Mouse (Mus musculus) ZHBTc4 (cell line): ENCODE data around the gene Clps.

ENCODE experiments used
- DNase-seq: peaks from one replicate; pipeline ENCODE4 v3.0.0-alpha.2; 2011; ENCODE audit warnings: low read depth, low spot score

Clps gene

DNA sequence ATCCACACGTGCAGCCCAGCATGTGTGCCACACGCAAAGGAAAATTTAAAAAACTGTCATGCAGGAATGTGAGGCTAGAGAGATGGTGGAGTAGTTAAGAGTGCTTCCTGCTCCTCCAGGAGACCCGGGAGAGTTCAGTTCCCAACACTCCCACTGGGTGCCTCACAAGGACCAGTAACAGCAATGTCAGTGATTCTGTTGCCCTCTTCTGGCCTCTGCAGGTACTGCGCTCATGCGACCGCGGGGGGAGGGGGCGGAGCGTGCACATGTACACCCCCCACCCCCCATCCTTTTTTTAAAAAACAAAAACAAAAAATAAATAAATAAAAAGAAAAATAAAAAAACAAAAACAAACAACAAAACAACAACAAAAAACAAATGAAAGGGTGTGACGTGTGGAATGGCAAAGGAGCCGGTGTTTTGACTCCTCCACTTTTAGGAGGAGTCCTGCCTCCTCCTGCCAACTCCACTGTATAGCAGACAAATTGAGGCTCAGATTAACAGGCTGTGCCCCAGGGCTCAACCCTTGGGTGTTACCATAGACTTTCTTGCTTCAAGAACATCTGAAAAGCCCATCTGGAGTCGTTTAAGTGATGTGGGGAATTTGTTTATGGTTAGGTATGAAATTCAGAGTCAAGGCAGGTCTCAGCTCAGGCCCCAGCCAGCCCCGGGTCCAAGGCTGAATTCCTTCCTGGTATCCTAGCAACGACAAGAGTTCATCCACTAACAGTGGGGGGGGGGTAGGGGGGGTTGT, 7.3 kb downstream of the Clps start:
- peak; percentile 93 for DNase-seq

DNA sequence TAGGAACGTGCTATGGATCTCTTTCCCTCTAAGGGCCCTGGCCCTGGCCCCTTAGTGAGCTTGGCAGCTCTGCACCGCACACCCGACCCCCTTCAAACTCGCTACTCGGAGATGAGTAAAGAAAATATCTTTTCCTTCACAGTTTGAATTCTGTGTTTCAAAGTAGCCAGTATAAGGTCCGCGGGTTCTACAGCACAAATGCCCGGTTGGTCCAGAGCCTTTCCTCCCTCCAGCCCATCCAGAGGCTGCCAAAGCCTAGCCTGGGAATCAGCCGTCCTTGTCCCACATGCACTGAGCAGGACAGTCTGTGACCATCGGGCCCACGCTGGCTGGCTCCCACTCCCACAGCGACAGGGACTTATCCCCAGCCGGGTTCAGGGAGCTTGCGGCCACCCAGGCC, 11.5 kb downstream of the Clps start, which contains the start of gene Clpsl2:
Gene Clpsl2 (plus strand): TSS at position 301 of the 400 bp plus-strand sequence.
- DNase-seq = no peak

DNA sequence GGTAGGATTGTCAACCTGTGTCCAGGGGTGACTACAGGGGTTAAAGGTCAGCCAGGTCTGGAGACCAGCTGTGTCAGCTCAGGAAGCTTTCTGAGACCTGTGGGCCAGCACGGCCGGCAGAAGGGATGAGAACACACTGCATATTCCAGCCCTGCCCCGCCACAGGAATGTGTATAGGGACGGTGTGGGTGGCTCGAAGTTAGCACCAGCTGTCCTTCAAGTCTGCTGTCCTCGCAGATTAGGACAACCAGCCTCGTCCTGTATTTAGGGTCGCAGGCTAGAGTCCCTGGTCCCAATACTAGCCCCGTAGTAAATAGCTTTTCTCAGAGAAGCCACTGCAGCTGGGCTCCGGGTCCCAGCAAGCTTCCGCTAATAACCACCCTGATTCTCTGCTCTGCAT, 12.0 kb downstream of the Clps start:
- DNase-seq = no peak

DNA sequence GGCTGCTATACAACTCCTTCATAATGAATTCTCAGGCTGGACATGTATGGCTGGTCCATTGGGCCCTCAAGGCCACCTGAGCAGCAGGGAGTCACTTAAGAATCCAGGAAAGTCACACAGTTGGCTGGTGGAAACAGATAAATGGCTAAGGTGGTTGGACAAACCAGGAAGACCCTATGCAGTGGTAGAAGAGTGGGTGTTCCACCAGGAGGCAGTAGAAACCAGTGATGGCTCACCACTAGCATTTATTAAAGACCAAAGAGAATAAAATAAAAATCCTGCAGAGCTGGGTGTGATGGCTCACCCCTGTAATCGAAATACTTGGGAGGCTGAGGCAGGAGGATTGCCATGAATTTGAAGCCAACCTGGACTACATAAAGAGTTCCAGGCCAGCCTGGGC, 13.6 kb downstream of the Clps start:
- no peak for DNase-seq

DNA sequence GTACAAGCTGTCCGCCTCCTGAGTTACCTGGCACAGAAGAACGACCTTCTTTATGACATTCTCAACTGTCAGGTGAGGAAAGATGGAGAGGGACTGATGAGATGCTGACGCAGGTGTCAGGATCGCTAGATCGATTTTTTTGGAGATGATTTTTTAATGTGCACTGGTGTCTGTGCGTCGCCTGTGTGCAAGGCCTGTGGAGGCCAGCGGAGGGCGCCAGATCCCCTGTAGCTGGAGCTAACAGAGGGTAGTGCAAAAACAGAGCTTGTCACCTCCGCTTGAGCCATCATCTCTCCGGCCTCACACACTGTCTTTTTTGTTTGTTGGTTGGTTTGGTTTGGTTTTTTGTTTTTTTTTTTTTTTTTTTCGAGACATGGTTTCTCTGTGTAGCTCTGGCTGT, 22.7 kb downstream of the Clps start:
- DNase-seq = peak; percentile 85

DNA sequence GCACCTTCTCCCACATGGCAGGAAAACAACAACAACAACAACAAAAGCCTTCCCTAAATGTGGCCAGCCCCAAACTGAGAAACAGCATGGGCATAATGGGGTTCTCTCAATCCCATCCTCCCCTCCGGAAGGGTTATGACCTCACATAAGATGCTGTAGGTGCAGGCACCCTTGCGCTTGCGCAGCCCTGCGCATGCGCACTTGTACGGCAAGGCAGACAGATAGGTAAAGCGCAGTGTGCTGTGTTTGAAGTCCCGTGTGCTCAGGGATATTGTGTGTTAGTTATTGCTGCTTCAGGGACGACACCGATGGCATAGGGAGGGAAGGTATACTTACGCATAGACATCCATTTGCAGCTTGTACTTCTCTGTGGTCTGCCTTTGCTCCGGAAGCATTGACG, 27.2 kb downstream of the Clps start:
- peak; percentile 53 for DNase-seq

DNA sequence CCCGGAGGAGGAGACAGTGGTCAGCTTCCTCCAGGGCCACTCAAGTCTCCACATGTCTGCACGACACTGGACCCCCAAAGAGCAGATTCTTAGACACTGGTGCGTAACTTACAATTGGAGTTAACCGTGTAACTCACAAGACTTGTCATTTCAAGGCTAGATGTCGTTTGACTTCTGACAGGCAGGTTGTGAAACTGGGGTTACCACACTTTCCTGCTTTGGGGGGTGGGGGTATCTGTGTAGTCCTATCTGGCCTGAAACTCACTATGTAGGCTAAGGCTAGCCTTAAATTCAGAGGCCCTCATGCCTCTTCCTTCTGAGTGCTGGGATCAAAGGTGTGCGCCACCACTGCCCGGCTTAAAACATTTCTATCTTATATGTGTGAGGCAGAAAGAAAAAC, 28.0 kb downstream of the Clps start:
- no peak for DNase-seq

DNA sequence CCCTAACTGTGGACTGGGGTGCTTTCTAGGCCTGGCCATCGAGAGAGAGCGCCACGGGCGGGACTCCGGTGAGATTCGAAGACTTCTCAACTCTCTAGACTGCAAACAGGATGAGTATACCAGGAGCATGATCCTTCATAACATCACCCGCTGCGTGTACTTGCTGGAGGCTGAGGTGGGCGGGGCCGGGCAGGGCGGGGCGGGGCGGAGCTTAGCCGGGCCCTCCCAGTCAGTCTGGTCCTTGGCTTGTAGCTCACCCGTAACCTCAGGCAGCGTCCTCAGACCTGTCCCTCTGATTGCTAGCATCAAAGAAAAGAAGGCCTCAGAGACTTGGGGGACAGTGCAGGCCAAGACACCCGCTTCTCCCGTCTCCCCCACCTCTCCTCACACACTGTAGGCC, 28.6 kb downstream of the Clps start:
- DNase-seq = peak; percentile 82

DNA sequence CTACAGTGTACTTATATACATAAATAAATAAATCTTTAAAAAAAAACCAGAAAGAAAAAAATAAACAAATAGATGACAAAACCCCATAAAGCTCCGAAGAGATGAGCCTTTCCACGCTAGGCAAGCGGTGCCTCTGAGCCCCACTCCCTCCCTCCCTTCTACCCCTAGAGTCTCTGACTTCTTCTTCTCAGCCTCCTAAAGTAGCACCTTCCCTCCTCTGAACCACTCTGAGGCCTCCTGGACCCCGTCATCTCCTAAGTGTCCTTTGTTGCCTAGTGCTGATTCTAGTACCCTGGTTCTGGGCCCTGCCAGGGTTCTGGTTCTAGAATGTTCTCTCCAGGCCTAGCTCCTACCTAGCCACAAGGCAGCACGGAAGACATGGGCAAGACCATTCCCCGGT, 30.1 kb downstream of the Clps start, which contains the start of gene Armc12:
Gene Armc12 (plus strand): TSS at position 301 of the 400 bp plus-strand sequence.
- no peak for DNase-seq

DNA sequence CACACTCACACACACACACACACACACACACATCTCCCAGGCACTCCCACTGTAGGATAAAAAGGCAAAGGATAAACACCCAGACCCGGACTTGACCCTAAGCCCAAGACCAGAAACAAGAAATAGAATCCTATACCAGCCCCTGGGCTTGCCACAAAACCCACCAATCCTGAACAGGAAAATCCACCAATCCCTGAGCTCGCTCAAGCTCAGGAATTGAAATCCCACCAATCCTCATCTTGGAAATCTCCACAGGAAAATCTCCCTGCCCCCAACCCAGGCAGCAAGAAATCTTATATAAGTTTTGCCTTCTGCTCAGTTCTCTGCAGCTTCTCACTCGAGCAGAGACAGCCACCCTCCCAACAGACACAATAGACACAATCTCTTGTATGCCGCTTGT, 31.4 kb downstream of the Clps start:
- DNase-seq = peak; percentile 65

DNA sequence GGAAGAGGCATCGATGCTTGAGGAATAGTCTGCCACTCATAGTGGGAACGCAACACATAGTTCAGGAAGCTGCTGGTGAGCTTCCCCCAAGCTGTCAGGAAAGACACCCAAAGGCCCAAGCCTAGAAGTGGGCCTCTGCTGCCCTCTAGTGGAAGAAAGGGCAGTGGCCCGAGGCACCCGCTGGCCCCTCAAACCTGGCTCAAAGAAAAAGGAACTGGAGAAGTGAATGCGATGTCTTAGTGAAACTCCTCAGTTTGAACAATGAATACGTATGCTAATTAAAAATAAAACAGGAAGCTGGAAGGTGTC, 32.6 kb downstream of the Clps start:
- DNase-seq = peak; percentile 83

DNA sequence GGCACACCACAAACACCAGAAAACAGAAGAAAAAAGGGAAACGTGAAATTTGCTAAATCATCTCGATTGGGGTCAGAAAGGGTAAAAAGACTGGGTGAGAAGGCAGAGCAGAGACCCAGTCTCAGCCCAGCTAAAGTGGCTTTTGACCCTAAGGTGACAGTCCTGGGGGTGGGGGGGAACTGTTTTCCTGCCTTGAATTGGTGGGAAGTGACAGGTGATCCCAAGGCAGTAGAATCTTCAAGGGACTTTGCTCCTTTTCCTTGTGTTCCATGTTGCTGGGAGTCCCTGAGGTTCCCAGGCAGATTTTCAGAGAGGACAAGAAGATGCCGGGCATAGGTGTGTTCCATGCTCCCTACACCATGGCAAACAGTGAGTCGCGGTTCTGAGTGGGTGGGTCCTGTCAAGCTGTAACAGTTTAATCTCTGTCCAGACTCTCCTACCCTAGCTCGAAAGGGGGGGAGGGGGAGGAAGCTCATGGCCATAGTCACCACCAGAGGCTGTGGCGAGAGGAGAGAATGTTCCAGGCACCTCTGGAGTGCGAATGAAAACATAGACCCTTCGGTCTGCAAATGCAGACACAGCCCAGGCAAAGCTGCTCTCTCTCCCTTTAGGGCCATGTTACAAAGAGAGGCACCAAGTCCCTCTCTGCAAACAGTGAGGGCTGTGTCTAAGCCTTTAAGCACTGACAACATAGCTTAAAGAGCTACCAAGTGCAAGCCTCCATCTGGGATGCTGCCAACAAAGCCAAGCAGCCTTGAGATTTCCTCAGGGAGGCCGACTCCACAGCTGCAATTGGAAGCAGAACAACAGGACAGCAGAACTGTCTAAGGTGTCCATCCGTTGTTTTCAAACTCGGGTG, 33.2 kb downstream of the Clps start:
- DNase-seq = no peak

DNA sequence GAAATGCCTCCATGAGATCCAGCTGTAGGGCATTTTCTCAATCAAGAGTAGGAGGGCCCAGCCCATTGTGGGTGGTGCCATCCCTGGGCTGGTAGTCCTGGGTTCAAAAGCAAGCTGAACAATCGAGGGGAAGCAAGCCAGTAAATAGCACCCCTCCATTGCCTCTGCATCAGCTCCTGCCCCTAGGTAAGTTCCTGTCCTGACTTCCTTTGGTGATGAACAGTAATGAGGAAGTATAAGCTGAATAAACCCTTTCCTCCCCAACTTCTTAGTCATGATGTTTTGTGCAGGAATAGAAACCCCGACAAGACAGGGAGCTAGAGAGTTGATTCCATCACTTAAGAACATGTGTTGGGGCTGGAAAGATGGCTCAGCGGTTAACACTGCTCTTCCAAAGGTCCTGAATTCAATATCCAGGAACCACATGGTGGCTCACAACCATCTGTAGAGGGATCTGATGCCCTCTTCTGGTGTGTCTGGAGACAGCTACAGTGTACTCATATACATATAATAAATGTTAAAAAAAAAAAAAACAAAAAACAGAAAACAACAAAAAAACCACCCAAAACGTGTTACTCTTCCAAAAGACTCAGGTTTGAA, 35.6 kb downstream of the Clps start:
- no peak for DNase-seq

DNA sequence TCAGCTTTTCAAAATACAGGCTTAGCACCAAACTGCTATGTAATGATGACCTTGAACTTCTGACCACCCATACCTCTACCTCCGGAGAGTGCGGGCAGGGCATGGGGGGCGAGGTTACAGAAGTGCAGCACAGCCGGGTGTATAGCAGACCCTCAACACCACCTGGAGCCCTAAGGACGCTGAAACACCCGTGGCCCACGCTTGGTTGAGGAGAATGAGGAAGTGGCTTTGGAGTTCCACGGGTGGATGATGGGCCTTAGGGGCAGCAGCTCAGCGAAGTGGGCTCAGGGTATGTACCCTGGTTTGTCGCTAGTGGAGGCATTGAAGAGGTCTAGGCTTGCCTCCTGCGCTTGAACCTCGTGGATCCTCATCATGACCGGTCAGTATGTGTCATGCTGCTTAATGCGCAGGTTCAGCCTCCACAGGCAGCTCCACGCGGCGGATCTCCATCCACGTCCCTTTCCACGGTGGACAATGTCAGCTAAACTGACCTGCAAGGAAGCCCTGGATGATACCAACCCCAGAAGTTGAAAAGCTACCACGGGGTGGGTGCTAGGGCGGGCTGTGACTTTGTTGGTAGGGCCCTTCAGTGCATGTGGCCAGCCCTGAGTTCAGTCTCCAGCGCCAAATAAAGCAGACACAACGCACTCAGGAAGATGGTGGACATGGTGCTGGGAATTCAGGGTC, 36.4 kb downstream of the Clps start:
- DNase-seq = no peak

DNA sequence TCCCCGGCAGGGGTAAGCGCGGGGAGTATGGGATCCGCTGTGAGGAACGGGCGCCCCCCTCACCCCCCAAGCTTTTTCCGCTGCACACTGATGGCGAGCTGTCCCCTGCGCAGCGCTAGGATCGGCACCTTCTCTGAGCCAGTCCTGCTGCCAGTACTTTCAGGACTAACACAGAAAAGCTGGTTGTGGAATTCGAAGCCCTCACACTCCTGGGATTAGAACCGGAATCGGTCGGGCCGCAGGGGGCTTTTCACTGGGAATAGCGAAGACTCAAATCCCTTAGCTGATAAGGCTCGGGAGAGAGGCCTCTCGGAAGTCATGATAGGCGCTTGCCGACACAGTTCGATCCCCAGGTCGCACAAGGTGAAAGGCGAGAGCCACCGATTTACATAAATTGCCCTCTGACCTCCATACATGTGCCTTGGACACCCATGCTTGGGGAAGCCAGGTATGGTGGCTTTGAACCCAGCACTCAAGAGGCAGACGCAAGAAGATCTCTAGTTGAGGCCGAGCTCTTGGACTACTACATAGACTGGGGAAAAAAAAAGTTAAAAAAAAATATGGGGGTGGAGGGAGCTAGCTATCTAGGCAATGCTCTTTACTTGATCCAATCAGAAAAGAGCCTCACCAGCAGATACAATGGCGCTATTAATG, 37.1 kb downstream of the Clps start:
- DNase-seq = peak; percentile 58

DNA sequence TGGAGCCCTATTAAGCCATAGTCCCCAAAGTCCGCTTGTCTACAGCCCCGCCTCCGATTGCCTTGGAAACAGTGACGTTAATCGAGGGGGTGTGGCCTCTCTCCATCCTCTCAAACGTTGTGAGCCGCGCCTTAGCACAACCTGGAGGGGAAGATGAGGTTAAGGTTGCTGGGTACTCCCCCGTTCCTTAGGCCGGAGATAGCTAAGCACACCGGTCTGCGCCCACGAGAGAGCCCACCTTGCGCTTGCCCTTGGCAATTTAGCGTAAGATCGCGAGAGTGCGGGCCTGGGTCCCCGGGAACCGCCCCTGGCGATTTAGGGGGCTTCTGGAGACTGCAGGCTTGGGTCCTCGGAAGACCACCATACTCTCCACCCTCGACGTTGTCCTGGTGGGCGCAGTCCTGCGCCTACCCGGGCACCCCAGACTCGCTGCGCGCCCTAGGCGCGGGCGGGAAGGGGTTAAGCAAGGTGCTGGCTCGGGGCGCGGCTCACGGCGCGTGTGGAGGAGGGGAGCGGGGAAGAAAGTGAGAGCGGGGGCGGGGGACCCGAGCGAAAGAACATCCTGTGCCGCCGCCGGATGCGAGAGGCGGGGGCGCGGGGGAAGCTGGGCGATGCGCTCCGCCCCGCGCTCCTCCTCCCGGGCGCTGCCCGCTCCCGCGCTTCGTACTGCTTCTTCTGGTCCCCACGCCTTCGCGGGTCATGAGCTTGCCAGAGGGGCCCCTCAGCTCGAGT, 37.8 kb downstream of the Clps start:
- peak; percentile 94 for DNase-seq

DNA sequence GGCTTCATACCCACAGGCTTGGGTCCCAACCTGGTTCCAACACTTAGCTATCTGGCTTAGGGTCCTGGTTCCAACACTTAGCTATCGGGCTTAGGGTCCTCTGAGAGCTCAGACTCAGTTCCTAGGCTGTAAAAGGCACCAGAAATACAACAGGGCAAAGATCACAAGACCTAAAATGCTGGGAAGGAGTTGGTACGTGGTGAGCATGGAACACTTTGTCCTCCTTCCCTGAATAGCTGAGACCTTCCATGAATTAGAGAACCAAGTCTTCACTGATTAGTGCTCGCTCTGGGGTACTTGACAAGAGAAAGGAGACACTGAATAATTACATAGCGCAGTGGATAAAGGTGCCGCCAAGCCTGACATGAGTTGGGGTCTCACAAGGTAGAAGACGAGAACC, 38.6 kb downstream of the Clps start:
- no peak for DNase-seq

DNA sequence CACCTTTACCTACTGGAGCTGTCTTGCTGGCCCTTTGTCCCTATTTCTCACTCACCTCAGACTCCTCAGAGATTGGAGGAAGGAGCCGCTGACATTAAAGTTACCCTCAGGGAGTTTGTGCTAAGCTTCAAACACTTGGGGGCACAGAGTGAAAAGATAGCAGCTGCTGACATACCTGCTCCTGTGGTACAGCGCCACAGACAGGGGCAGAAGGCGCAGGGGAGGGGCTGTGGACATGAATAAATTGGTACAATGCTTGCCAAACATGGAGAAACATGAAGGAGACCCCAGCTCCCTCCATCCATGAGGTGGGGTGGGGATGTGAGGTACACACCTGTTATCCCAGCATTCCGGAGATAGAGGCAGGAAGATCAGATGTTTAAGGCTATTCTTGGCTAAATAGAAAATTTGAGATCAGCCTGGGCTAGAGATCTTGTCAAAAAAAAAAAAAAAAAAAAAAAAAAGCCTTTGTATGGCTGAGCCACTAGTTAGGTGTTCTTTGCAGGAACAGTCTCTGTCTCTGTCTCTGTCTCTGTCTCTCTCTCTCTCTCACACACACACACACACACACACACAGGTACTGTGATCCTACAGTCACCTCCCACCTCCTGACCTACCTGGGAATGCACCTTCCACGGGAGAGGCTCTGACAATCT, 39.4 kb downstream of the Clps start:
- no peak for DNase-seq

DNA sequence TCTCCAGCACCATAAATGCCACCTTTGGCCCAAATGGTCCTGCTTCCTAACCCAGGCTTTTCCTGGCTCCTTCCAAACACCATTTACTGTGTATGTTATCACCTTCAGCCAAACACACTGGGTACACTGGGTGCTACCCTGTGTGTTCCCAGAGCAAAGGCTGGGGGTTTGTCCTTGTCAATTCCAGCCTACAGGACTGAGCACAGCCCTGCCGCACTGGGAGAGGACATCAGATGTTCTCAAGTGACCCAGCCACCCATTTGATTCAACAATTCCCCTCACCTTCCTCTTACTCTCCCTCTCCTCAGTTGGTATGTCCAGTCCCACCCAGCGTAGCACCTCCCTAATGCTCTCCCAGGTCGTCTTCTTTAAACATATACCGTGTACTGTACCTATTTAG, 40.0 kb downstream of the Clps start:
- no peak for DNase-seq

DNA sequence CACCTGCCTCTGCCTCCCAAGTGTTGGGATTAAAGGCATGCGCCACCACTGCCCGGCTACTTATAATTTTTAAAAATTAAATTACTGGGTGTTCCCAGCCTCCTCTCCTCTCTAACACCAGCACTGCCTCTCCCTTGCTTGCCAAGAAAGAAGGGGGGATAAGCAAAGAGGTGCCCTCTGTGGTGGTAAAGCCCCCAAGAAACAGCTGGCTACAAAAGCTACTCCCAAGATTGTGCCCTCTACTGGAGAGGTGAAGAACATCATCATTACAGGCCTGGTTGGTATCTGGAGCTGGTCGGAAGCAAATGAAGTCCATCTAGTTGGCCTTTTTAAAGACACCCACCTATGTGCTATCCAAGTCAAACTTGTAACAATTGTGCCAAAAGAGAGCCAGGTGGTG, 40.7 kb downstream of the Clps start:
- DNase-seq = no peak
